Mouse (Mus musculus): ENCODE data around the gene Sytl3.

DNA sequence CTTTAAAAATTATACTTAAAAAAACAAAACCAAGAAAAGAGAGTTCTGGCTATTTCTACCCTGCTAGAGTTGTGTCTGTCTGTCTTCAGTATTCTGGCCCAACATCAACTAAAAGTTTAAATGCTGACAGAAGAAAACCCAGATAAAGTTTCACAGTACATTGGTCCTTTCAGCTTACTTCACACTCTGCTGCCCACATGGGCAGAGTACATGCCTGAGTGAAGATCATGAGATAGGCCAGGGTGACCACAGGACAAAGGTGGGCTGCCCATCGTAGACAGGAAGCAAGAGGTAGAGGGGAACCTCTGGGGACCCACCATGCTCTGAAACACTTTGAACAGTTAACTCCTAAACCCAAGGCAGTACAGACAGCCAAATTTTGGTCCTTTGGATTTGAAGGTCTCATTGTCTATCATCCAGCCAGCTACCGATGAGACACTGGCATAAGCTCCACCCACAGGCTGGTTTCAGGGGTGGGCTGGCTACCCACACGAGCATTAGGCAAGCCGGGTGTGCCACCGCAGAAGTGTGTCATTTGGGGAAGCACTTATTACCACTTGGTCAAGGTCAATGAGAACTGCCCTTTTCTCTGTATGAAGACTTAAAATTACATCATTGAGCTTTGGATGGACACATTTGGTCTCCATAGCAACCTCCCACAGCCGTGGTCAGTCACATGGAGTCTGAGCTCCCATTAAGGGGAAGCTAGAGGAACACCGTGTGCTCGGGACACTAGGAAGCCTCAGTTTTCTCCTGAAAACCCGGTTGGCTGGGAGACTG, 87.7 kb downstream of the Sytl3 start:
- TF ChIP-seq CTCF (IDR thresholded peaks at IDR 0.05; ENCODE audit: low read depth, low read length): no peak
- TF ChIP-seq POLR2A (IDR thresholded peaks at IDR 0.05; ENCODE audit: extremely low read depth, insufficient read depth, low read length): no peak

All from liver, adult 2 months (tissue).